Mouse (Mus musculus): ENCODE data around the gene Lrrc14b. TPM values are rescaled to one million over a fixed set of nuclear protein-coding genes. Genes with fewer than 3 reads are reported as not detected.

Gene Lrrc14b
- total and polyA plus RNA-seq, 2 experiments from 2014 or later, result 0.10 TPM; not detected in 1

- Histone ChIP-seq H3K36me3 (ENCODE audit: insufficient read depth, low read length) (peaks cover 50% of the 10 kb centered on the region), H3K9ac (replicated peaks; ENCODE audit: low read length) (no peak overlapping the region), H3K9me3 (ENCODE audit: low read length) (no peaks in the 10 kb centered on the region), H3K4me1 (ENCODE audit: insufficient read depth, low read length) (no peaks in the 10 kb centered on the region), H3K4me3 (ENCODE audit: low read length) (no peak overlapping the region), H3K4me2 (ENCODE audit: low read depth, low read length) (no peak overlapping the region), H3K27me3 (ENCODE audit: insufficient read depth, low read length) (no peaks in the 10 kb centered on the region), H3K27ac (no peak overlapping the region)
- TF ChIP-seq CTCF (IDR thresholded peaks at IDR 0.05; ENCODE audit: low read depth), result peak; percentile 77
- 50% methylated on average over 3 of the region's 3 CpGs for WGBS
- DNase-seq (ENCODE audit: low spot score) (peak; percentile 74), ATAC-seq (peak; percentile 85)
Measured at GRCm38 (mm10) chr13:74341036-74341435, 22.8 kb downstream of the Lrrc14b start.

DNA sequence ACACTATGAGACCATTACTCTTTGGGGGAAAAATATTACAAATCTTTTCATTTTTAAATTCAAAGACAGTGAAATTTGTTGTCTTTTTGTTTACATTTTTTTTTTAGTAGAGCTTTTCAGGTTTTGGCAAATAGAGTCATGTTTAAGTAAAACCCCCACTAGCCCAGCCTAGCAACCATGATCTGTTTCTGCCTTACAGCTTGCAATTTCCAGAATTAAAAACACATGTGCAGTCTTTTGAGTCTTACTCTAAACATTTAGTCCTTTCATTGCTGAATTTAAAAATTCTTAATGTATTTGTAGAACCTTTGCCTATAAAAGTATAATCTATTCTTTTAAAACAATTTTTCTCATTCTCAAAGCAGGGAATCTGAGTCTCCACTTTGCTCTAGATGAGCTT lies 34.5 kb downstream of the Lrrc14b start:
- Histone ChIP-seq H3K4me3 (ENCODE audit: low read length) (no peak overlapping the region), H3K9ac (replicated peaks; ENCODE audit: low read length) (no peak overlapping the region), H3K4me1 (ENCODE audit: insufficient read depth, low read length) (no peaks in the 10 kb centered on the region), H3K27me3 (ENCODE audit: insufficient read depth, low read length) (no peaks in the 10 kb centered on the region), H3K4me2 (ENCODE audit: low read depth, low read length) (no peak overlapping the region), H3K9me3 (ENCODE audit: low read length) (no peaks in the 10 kb centered on the region), H3K36me3 (ENCODE audit: insufficient read depth, low read length) (peaks cover 59% of the 10 kb centered on the region), H3K27ac (no peak overlapping the region)
- DNase-seq (ENCODE audit: low spot score) (no peak), ATAC-seq (no peak)
- TF ChIP-seq CTCF (IDR thresholded peaks at IDR 0.05; ENCODE audit: low read depth), result no peak

DNA sequence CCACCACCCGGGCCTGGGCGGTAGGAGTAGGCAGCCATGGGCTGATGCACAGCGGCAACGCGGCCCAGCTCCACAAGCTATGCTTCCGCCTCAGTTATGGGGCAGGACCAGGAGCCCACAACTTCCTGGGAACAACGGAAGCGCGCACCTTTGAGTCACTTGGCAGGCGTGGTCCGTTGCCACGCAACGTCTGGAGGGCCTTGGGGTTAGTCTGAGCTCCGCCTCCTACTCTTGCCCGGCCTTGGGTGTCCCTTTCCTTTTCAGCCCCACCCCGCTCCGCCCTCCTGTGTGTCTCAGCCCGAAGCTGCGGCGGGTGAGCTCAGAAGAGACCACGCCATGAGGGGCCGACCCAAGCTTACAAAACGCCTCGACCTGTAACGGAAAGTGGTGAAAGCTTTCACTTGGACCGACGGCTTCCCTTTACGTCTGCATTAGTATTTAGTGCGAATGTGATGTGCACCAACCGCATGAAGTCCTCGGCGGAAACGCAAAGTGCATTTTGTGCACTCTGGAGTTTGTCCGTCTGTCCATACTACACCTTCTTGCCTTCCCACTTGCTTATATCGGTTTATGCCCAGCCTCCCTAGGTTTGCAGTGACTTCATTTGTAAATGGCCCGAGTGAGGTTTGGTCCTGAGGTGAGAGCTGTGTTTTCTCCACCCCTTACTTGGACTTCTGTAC lies 46.5 kb downstream of the Lrrc14b start, which contains the start of gene Pdcd6:
Gene Pdcd6, minus strand, starts transcription at position 411 of the 680 bp plus-strand sequence.
- H3K36me3 ChIP-seq (ENCODE audit: insufficient read depth, low read length), result peaks cover 24% of the 10 kb centered on the region
- peak within 1 kb of the TSS; percentile 76 for H3K4me3 ChIP-seq (ENCODE audit: low read length)
- TF ChIP-seq CTCF (IDR thresholded peaks at IDR 0.05; ENCODE audit: low read depth), result no peak
- H3K4me2 ChIP-seq (ENCODE audit: low read depth, low read length), result peak within 1 kb of the TSS; percentile 78
- ATAC-seq (peak; percentile 97), DNase-seq (ENCODE audit: low spot score) (peak; percentile 95)
- no peaks in the 10 kb centered on the region for H3K27me3 ChIP-seq (ENCODE audit: insufficient read depth, low read length)
- H3K27ac ChIP-seq, result peak within 1 kb of the TSS; percentile 49
- peaks cover 9% of the 10 kb centered on the region; the same call in 1 of the 2 replicates for H3K4me1 ChIP-seq (ENCODE audit: insufficient read depth, low read length)
- no peaks in the 10 kb centered on the region for H3K9me3 ChIP-seq (ENCODE audit: low read length)
- under 1% methylated on average over 34 of the region's 36 CpGs for WGBS
- peak within 1 kb of the TSS; percentile 69 for H3K9ac ChIP-seq (replicated peaks; ENCODE audit: low read length)

- Histone ChIP-seq H3K36me3 (ENCODE audit: insufficient read depth, low read length) (peaks cover 19% of the 10 kb centered on the region), H3K9me3 (ENCODE audit: low read length) (no peaks in the 10 kb centered on the region), H3K4me2 (ENCODE audit: low read depth, low read length) (peak overlapping the region; percentile 78), H3K27me3 (ENCODE audit: insufficient read depth, low read length) (no peaks in the 10 kb centered on the region), H3K9ac (replicated peaks; ENCODE audit: low read length) (peak overlapping the region; percentile 69), H3K4me1 (ENCODE audit: insufficient read depth, low read length) (peaks cover 9% of the 10 kb centered on the region; the same call in 1 of the 2 replicates), H3K27ac (peak overlapping the region; percentile 49; the same call in 1 of the 2 replicates), H3K4me3 (ENCODE audit: low read length) (peak overlapping the region; percentile 76)
- WGBS, result 3% methylated on average over 15 of the region's 15 CpGs
- DNase-seq (ENCODE audit: low spot score) (no peak), ATAC-seq (no peak)
- no peak for TF ChIP-seq CTCF (IDR thresholded peaks at IDR 0.05; ENCODE audit: low read depth)
Measured at GRCm38 (mm10) chr13:74316789-74317169, 47.0 kb downstream of the Lrrc14b start.

DNA sequence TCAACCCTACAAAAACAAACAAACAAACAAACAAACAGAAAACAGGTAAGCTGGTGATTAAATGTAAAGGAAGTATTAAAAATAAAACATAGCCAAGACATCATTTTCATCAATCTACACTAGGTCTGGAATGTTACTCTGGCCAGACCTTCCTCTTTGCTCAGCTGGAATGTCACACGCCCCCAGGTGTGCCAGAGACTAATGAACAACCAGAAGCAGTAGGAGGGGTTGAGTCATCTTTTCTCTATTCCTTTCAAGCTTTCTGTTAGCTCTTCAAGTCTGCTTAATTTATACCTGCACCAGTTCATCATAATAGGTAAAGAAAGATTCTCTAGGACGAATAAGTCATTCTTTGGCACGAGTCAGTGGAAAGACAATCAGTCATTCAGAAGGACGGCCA lies 47.4 kb downstream of the Lrrc14b start:
- WGBS, result 23% methylated on average over 4 of the region's 4 CpGs

DNA sequence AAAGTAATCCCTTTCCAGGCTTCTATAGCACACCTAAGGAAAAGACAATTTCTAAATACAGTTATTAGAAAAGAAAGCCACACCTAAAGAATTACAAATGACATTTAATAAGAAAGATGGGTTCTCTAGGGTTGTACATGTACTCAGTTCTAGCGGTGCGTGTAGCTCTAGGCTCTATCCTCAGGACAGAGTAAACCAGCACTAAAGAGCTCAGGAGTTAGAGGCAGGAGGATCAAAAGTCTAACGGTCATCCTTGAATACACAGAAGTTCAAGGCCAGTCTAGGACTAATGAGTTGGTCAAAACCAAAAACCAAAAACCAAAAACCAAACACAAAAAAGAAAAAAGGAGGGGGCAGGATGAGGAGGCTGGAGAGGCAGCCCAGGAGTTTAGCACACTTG lies 49.2 kb downstream of the Lrrc14b start:
- no peak overlapping the region for H3K27ac ChIP-seq
- H3K9ac ChIP-seq (replicated peaks; ENCODE audit: low read length), result no peak overlapping the region
- no peak overlapping the region for H3K4me2 ChIP-seq (ENCODE audit: low read depth, low read length)
- peaks cover 21% of the 10 kb centered on the region for H3K36me3 ChIP-seq (ENCODE audit: insufficient read depth, low read length)
- ATAC-seq (no peak), DNase-seq (ENCODE audit: low spot score) (no peak)
- 98% methylated on average over 3 of the region's 3 CpGs for WGBS
- no peaks in the 10 kb centered on the region for H3K27me3 ChIP-seq (ENCODE audit: insufficient read depth, low read length)
- no peak overlapping the region for H3K4me3 ChIP-seq (ENCODE audit: low read length)
- H3K4me1 ChIP-seq (ENCODE audit: insufficient read depth, low read length), result peaks cover 9% of the 10 kb centered on the region; the same call in 1 of the 2 replicates
- TF ChIP-seq CTCF (IDR thresholded peaks at IDR 0.05; ENCODE audit: low read depth), result no peak
- H3K9me3 ChIP-seq (ENCODE audit: low read length), result no peaks in the 10 kb centered on the region

More for the DNA sequence above, 47.4 kb downstream of the Lrrc14b start:
- DNase-seq (ENCODE audit: low spot score) (no peak), ATAC-seq (no peak)
- H3K27me3 ChIP-seq (ENCODE audit: insufficient read depth, low read length), result no peaks in the 10 kb centered on the region
- no peak for TF ChIP-seq CTCF (IDR thresholded peaks at IDR 0.05; ENCODE audit: low read depth)
- H3K4me1 ChIP-seq (ENCODE audit: insufficient read depth, low read length), result peaks cover 9% of the 10 kb centered on the region; the same call in 1 of the 2 replicates
- H3K4me2 ChIP-seq (ENCODE audit: low read depth, low read length), result peak overlapping the region; percentile 78
- H3K4me3 ChIP-seq (ENCODE audit: low read length), result peak overlapping the region; percentile 76
- H3K27ac ChIP-seq, result peak overlapping the region; percentile 49; the same call in 1 of the 2 replicates
- H3K36me3 ChIP-seq (ENCODE audit: insufficient read depth, low read length), result peaks cover 15% of the 10 kb centered on the region
- H3K9me3 ChIP-seq (ENCODE audit: low read length), result no peaks in the 10 kb centered on the region
- peak overlapping the region; percentile 69 for H3K9ac ChIP-seq (replicated peaks; ENCODE audit: low read length)

MicroRNA genes within 50 kb of the gene (microRNA counts, 519-probe panel; counts per million panel counts)
- not detected for microRNA mmu-miR-692

Small RNAs within 50 kb of the gene (microRNA-seq; reads per million reads assigned to microRNA genes)
- gene Mir692-3, result 0 reads per million in 2 experiments

Other genes with a start within 250 kb of the Lrrc14b start
- gene Slc9a3, start 242.5 kb downstream of the Lrrc14b start, total RNA-seq (2014; rRNA removed), result 0.07 and 0.58 TPM in 2 replicates
- 0.39 and 1.1 TPM in 2 replicates for gene Slc9a3, start 242.5 kb downstream of the Lrrc14b start, polyA plus RNA-seq (2015; fragmentation: Nextera tagmentation; extraction: Ambion mirVana)
- gene Exoc3, start 155.3 kb downstream of the Lrrc14b start, total RNA-seq (2014; rRNA removed), result 79.5 and 110 TPM in 2 replicates
- gene Exoc3, start 155.3 kb downstream of the Lrrc14b start, polyA plus RNA-seq (2015; fragmentation: Nextera tagmentation; extraction: Ambion mirVana), result 110 and 111 TPM in 2 replicates
- 0.99 and 3.3 TPM in 2 replicates for gene Ahrr, start 71.7 kb downstream of the Lrrc14b start, total RNA-seq (2014; rRNA removed)
- gene Ahrr, start 71.7 kb downstream of the Lrrc14b start, polyA plus RNA-seq (2015; fragmentation: Nextera tagmentation; extraction: Ambion mirVana), result 0.45 and 0.54 TPM in 2 replicates
- gene Pdcd6, start 46.4 kb downstream of the Lrrc14b start, total RNA-seq (2014; rRNA removed), result 96.1 and 129 TPM in 2 replicates
- gene Pdcd6, start 46.4 kb downstream of the Lrrc14b start, polyA plus RNA-seq (2015; fragmentation: Nextera tagmentation; extraction: Ambion mirVana), result 141 and 147 TPM in 2 replicates
- 84.2 and 91.5 TPM in 2 replicates for gene Sdha, start 13.7 kb downstream of the Lrrc14b start, total RNA-seq (2014; rRNA removed)
- gene Sdha, start 13.7 kb downstream of the Lrrc14b start, polyA plus RNA-seq (2015; fragmentation: Nextera tagmentation; extraction: Ambion mirVana), result 219 and 228 TPM in 2 replicates
- 15.2 and 15.6 TPM in 2 replicates for gene Ccdc127, start 13.7 kb downstream of the Lrrc14b start, total RNA-seq (2014; rRNA removed)
- gene Ccdc127, start 13.7 kb downstream of the Lrrc14b start, polyA plus RNA-seq (2015; fragmentation: Nextera tagmentation; extraction: Ambion mirVana), result 41.0 and 47.3 TPM in 2 replicates
- 2.1 and 4.6 TPM in 2 replicates for gene Zfp72, start 26.8 kb upstream of the Lrrc14b start, total RNA-seq (2014; rRNA removed)
- 3.9 and 4.6 TPM in 2 replicates for gene Zfp72, start 26.8 kb upstream of the Lrrc14b start, polyA plus RNA-seq (2015; fragmentation: Nextera tagmentation; extraction: Ambion mirVana)
- 54.3 and 73.1 TPM in 2 replicates for gene Ftl1-ps1, start 35.7 kb upstream of the Lrrc14b start, total RNA-seq (2014; rRNA removed)
- 83.3 and 86.3 TPM in 2 replicates for gene Ftl1-ps1, start 35.7 kb upstream of the Lrrc14b start, polyA plus RNA-seq (2015; fragmentation: Nextera tagmentation; extraction: Ambion mirVana)
- 4.0 and 5.1 TPM in 2 replicates for gene Zfp825, start 130.0 kb upstream of the Lrrc14b start, total RNA-seq (2014; rRNA removed)
- 11.4 and 12.7 TPM in 2 replicates for gene Zfp825, start 130.0 kb upstream of the Lrrc14b start, polyA plus RNA-seq (2015; fragmentation: Nextera tagmentation; extraction: Ambion mirVana)

Measured in hindbrain, postnatal 0 days (tissue).